Mouse (Mus musculus): ENCODE measurements at regions not wholly inside any gene's neighbourhood (a gene's known extent, or its start where the extent isn't known, plus 50 kb on each side); places are given as distances from the start of the nearest gene placed in this dataset.
A peak's percentile ranks its signal among the peaks of the same experiment; 100 is the strongest.
"Not testable (repeated sequence)": the region's sequence is repeated elsewhere in the genome, so short reads cannot be mapped to it uniquely, and the experiment has no call there.

DNA sequence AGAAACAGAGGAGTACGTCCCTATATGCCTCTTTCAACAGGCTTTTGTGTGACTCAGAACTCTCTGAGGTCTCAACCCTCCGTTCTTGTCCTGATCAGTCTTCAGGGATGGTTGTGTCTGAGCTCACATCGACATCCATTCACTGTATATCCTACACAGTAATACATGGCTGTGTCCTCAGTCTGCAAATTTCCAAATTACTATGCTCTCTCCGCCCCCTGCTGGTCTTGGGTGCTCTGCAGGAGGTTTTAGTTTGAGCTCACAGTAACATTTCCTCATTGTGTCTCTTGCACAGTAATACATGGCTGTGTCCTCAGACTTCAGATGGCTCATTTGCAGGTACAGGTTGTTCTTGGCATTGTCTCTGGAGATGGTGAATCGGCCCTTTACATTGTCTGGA, 53.5 kb downstream of the Adam6a start:
- not testable (repeated sequence) for DNase-seq

DNA sequence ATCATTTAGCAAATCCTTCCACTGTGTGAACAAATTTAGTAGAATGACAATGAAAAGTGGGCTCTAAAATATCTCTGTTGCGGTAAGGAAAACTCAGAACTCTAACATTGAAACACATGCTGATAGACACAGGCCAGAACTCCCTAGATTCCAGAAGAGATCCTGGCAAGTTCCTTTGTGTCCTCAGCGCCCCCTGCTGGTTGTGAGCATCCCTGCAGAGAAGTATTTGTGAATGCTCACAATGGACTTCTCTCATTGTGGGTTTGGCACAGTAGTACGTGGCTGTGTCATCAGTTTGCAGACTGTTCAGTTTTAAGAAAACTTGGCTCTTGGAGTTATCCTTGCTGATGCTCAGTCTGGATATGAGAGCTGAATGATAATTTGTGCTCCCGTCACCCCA, 67.2 kb downstream of the Adam6a start:
- peak; percentile 19 for DNase-seq

GRCm38 (mm10) chr12:113625221-113625620, 81.5 kb downstream of the Adam6a start:
- not testable (repeated sequence) for DNase-seq

DNA sequence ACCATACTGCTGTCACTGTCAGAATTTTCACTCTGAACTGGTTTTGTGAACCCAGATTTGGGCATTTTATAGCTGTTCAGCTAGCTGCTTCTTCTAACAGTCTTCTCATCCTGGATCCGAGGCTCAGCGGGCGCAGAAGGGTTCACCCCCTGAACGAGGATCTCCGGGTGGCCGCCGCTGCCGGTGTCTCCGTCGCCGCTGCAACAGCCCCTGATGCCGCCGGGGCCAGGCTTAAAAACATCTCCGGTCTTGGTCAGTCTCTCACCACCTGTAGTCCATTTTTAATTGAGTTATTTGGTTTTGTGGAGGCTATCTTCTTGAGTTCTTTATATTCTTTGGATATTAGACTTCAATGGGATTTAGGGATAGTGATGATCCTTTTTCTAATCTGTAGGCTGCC, 87.1 kb downstream of the Adam6a start:
- not testable (repeated sequence) for DNase-seq

Data from retina, postnatal 1 day (tissue).